Mouse (Mus musculus): ENCODE results near the gene Tmem170b.

The Tmem170b gene

GRCm38 (mm10) chr13:41605099-41606010 lies at the start of gene Tmem170b:
Gene Tmem170b (plus strand): TSS chr13:41605907.
- peak; percentile 94 to 99 for DNase-seq

GRCm38 (mm10) chr13:41561024-41561423 lies 44.7 kb upstream of the Tmem170b start:
- DNase-seq: no peak

GRCm38 (mm10) chr13:41568421-41568820 lies 37.3 kb upstream of the Tmem170b start:
- no peak for DNase-seq

GRCm38 (mm10) chr13:41568926-41569325 lies 36.8 kb upstream of the Tmem170b start:
- peak in 1 of 2 experiments; percentile 19 for DNase-seq

GRCm38 (mm10) chr13:41569776-41570175 lies 35.9 kb upstream of the Tmem170b start:
- DNase-seq: no peak

- peak; percentile 59 to 93 for DNase-seq
Measured at GRCm38 (mm10) chr13:41571368-41572350, 34.0 kb upstream of the Tmem170b start.

GRCm38 (mm10) chr13:41572351-41572735 lies 33.4 kb upstream of the Tmem170b start:
- DNase-seq: no peak

GRCm38 (mm10) chr13:41573126-41573846 lies 32.4 kb upstream of the Tmem170b start:
- DNase-seq: no peak

GRCm38 (mm10) chr13:41581058-41581457 lies 24.6 kb upstream of the Tmem170b start:
- no peak for DNase-seq

GRCm38 (mm10) chr13:41583666-41584357 lies 21.9 kb upstream of the Tmem170b start:
- DNase-seq: no peak

- no peak for DNase-seq
Measured at GRCm38 (mm10) chr13:41584358-41584680, 21.4 kb upstream of the Tmem170b start.

GRCm38 (mm10) chr13:41584896-41585295 lies 20.8 kb upstream of the Tmem170b start:
- DNase-seq: no peak

- no peak for DNase-seq
Measured at GRCm38 (mm10) chr13:41596678-41597077, 9.0 kb upstream of the Tmem170b start.

- no peak for DNase-seq
Measured at GRCm38 (mm10) chr13:41599977-41600376, 5.7 kb upstream of the Tmem170b start.

- DNase-seq: no peak
Measured at GRCm38 (mm10) chr13:41601056-41601455, 4.7 kb upstream of the Tmem170b start.

GRCm38 (mm10) chr13:41603921-41604466 lies 1.7 kb upstream of the Tmem170b start:
- no peak for DNase-seq

- peak; percentile 36 to 76 for DNase-seq
Measured at GRCm38 (mm10) chr13:41606081-41607000, 634 bp downstream of the Tmem170b start.

GRCm38 (mm10) chr13:41607589-41607988 lies 1.9 kb downstream of the Tmem170b start:
- DNase-seq: no peak

GRCm38 (mm10) chr13:41608559-41608958 lies 2.9 kb downstream of the Tmem170b start:
- DNase-seq: no peak

- no peak for DNase-seq
Measured at GRCm38 (mm10) chr13:41611046-41611445, 5.3 kb downstream of the Tmem170b start.

GRCm38 (mm10) chr13:41614539-41614938 lies 8.8 kb downstream of the Tmem170b start:
- no peak for DNase-seq

Data from kidney, postnatal 25 days (tissue).